Mouse (Mus musculus) kidney, embryonic 14.5 days (tissue): ENCODE data around the gene Slc51a. TPM values are rescaled to one million over a fixed set of nuclear protein-coding genes. Genes with fewer than 3 reads are reported as not detected.

Source experiments
- ATAC-seq: fragments of 200-750 bp; cut with Nextera tagmentation; 2 replicates; pipeline ENCODE4 v1.8.0; 2017; ENCODE audit warnings: moderate number of reproducible peaks, mild to moderate bottlenecking, moderate TSS enrichment, moderate library complexity; ENCODE audit not compliant: low FRiP score, low TSS enrichment
- H3K27ac ChIP-seq: fragments of 300-500 bp; sonication (generic); 2 replicates; pipeline ENCODE4 v1.5.1; 2014; ENCODE audit warnings: low read depth, mild to moderate bottlenecking, low read length, moderate library complexity, mixed read lengths
- H3K27me3 ChIP-seq: fragments of 300-500 bp; sonication (generic); 2 replicates; pipeline ENCODE4 v1.6.1; 2014; ENCODE audit warnings: mild to moderate bottlenecking, low read length; ENCODE audit not compliant: control insufficient read depth, insufficient read depth
- H3K36me3 ChIP-seq: fragments of 300-500 bp; sonication (generic); 2 replicates; pipeline ENCODE4 v1.6.1; 2014; ENCODE audit warnings: low read length, mixed read lengths; ENCODE audit not compliant: control insufficient read depth, insufficient read depth
- H3K4me1 ChIP-seq: fragments of 300-500 bp; sonication (generic); 2 replicates; pipeline ENCODE4 v1.6.1; 2014; ENCODE audit warnings: low read length, mixed read lengths; ENCODE audit not compliant: control insufficient read depth, insufficient read depth
- H3K4me2 ChIP-seq: fragments of 300-500 bp; sonication (generic); replicated peaks from 2 replicates; pipeline ENCODE4 v1.6.1; 2014; ENCODE audit warnings: low read depth, mild to moderate bottlenecking, low read length
- H3K4me3 ChIP-seq: fragments of 300-500 bp; sonication (generic); 2 replicates; pipeline ENCODE4 v1.5.1; 2014; ENCODE audit warnings: mild to moderate bottlenecking, low read length
- H3K9ac ChIP-seq: fragments of 300-500 bp; sonication (generic); 2 replicates; pipeline ENCODE4 v1.6.1; 2014; ENCODE audit warnings: low read depth, mild to moderate bottlenecking, low read length, moderate library complexity
- H3K9me3 ChIP-seq: fragments of 300-500 bp; sonication (generic); 2 replicates; pipeline ENCODE4 v1.6.1; 2016; ENCODE audit warnings: low read length; ENCODE audit not compliant: control insufficient read depth
- WGBS: fragments of 180-500 bp; shearing (Covaris S2); extraction: QIAGEN DNeasy Blood & Tissue Kit; methylation state at CpG from one replicate; pipeline ENCODE4 v1.1.7; 2014; 5-methylcytosine and 5-hydroxymethylcytosine counted together
- polyA plus RNA-seq: library from polyadenylated mRNA; unstranded; fragments of >200 nt; fragmentation: Nextera tagmentation; extraction: Ambion mirVana; gene quantifications from 2 replicates; pipeline ENCODE4 v1.2.1, GENCODE M21; 2014

Slc51a gene
- polyA plus RNA-seq, 1 experiment from 2014 or later, result 0.49 TPM

DNA sequence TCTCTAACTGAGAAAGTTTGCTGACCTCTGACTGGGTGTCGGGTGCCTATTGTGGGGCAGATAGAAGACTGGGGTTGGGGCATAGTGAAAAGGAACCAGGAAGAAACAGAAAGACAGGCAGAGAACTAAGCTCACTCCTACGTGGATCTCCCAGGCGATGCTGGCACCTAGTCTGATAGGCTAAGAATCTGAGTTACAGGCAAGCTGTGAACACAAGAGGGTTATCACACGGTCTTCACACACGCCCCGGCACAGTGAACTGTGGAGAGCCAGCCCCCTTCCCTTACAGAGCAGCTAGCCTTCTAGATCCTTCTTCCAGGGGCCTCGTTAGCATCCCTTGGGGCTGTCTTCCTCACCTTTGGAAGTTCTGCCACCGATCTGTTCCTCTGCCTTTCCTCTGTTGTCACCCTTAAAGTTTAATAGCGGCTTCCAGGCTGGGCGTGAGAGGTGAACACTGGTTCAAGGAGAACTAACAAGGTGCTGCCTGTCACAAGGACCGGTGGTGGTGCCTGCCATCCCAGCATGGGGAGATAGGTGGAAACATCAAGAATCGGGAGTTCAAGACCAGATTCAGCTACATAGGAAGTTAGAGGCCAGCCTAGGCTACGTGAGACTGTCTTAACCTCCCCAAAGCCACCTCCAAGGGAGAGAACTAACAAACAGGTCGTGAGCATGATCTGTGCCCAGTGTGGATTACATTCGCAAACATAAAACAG, 32.1 kb upstream of the Slc51a start:
- H3K4me1 ChIP-seq, result peaks cover 4% of the 10 kb centered on the region; the same call in 1 of the 2 replicates
- 80% methylated on average over 15 of the region's 15 CpGs for WGBS

DNA sequence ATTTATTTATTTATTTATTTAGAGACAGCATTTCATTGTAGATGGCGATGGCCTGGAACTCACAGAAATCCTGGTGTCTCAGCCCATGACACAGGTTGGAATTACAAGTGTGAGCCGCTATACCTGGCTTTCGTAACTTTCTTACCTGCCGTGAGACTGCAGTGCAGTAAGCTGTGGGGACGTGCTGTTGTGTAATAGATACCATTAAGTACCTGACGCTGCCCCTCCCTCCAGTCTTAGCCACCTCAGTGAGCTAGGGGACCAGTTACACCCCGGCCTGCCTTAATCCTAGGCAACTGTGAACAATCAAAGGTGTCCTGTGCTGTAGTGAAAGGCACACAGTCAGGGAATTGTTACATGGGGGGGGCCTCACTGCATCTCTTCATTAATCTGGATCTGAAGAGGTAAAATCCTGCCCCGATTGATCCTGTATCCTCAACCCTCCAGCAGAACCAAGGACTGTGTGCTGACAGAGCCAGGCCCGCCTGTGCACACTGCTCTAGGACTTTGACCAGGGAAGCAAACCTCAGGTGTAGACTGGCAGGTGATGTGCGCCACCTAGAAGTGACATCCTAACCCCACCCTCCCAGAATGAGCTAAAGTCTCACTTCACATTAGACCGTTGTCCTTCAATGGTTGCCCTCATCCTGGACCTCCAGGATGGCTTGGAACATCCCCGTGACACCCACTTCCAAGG, 30.3 kb upstream of the Slc51a start:
- Histone ChIP-seq H3K4me1 (peaks cover 4% of the 10 kb centered on the region; the same call in 1 of the 2 replicates), H3K9ac (no peak overlapping the region), H3K27ac (no peak overlapping the region), H3K9me3 (no peaks in the 10 kb centered on the region), H3K4me3 (no peak overlapping the region), H3K27me3 (no peaks in the 10 kb centered on the region), H3K4me2 (no peak overlapping the region), H3K36me3 (no peaks in the 10 kb centered on the region)
- no peak for ATAC-seq
- 92% methylated on average over 12 of the region's 12 CpGs for WGBS

More for the DNA sequence above, 32.1 kb upstream of the Slc51a start:
- no peaks in the 10 kb centered on the region for H3K36me3 ChIP-seq
- no peaks in the 10 kb centered on the region for H3K27me3 ChIP-seq
- H3K9ac ChIP-seq, result no peak overlapping the region
- no peak overlapping the region for H3K4me2 ChIP-seq
- no peaks in the 10 kb centered on the region for H3K9me3 ChIP-seq
- ATAC-seq, result no peak
- H3K4me3 ChIP-seq, result no peak overlapping the region
- no peak overlapping the region for H3K27ac ChIP-seq

DNA sequence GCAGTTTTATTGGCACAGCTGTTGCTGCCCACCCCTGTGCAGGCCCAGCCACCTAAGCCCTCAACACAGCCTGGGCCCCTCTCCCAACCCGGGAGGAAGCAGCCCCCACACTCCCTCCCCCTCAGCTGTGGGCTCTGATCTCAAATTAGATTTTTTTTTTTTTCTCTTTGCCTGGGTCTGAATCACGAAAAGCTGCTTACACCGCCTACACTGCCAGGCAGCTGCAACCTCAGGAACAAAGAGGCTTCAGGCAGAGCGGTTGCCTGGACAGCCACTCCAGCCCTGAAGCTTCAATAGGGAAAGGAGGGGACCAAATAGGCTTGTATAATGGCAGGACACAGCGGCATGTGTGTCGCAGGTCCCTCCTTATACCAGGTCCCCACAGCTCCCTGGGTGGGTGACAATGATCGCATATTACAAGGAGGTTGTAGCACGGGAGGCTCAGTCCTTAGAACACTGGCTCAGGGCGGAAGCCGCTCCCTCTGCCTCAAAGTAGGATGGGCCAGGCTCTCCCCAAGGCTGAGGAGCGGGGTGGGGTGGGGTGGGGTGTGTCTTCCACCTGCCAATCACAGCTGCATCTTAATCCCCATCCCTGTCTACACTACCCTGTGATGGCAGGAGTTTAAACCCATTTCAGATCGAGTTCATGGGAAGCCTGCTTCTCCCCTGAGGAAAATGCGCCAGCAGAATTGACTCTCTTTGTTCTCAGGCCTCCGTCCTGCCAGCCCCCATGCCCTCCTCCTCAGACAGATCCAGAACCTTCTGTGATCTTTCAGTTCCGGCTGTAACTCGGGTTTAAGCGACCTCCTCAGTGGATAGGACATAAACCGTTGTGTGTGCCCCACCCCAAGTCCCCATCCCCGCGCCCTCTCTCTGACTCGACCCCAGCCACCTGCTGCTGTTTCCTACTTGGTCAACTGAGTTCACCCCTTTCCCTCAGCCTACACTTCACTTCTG, 28.6 kb upstream of the Slc51a start:
- peak; percentile 91 for ATAC-seq
- H3K4me2 ChIP-seq, result peak overlapping the region; percentile 37
- peak overlapping the region; percentile 23 for H3K4me3 ChIP-seq
- H3K27me3 ChIP-seq, result no peaks in the 10 kb centered on the region
- H3K36me3 ChIP-seq, result no peaks in the 10 kb centered on the region
- H3K27ac ChIP-seq, result peak overlapping the region; percentile 86
- no peaks in the 10 kb centered on the region for H3K9me3 ChIP-seq
- H3K4me1 ChIP-seq, result peaks cover 4% of the 10 kb centered on the region; the same call in 1 of the 2 replicates
- H3K9ac ChIP-seq, result peak overlapping the region; percentile 51
- 17% methylated on average over 21 of the region's 21 CpGs for WGBS

DNA sequence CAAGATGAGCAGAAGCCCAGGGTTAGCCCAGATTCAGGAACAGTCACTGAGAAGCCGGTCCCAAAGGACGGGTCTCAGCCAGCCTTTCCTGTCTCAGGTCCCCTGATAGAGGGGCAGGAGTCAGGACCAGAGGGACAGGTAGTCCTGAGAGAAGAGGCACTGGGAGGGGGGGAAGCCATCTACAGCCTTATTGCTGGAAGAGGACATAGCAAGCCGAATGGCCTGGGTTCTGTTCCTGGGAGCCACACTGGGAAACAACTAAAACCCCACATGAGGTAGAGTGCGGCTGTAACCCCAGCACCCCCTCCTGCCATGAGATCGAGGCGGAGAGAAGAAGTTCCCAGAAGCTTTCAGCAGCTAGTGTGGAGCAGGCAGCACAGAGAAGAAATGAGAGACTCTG, 26.3 kb upstream of the Slc51a start:
- Histone ChIP-seq H3K4me1 (peaks cover 4% of the 10 kb centered on the region; the same call in 1 of the 2 replicates), H3K9me3 (no peaks in the 10 kb centered on the region), H3K27me3 (no peaks in the 10 kb centered on the region), H3K27ac (no peak overlapping the region), H3K4me3 (no peak overlapping the region), H3K9ac (no peak overlapping the region), H3K36me3 (no peaks in the 10 kb centered on the region), H3K4me2 (no peak overlapping the region)
- WGBS, result 90% methylated on average over 6 of the region's 6 CpGs
- no peak for ATAC-seq

DNA sequence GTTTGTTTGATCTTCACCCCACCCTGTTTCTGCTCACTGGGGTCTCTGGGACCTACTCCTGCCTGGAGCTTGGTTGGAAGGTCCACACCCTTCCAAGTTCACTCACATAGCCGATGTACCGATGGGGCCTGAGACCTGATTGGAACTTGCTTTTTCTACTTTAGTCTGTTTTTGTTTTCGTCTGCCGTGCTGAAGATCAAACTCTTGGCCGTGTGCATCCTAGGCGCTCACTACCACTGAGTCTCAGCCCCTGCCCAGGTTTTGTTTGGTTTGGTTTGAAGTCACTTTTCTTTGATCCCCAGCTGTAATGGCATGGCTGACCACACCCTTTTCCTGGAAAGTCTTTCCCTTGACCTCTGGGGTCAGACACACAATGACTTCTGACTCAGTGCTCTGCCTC, 25.7 kb upstream of the Slc51a start:
- H3K27ac ChIP-seq, result no peak overlapping the region
- peaks cover 4% of the 10 kb centered on the region; the same call in 1 of the 2 replicates for H3K4me1 ChIP-seq
- H3K4me2 ChIP-seq, result no peak overlapping the region
- H3K4me3 ChIP-seq, result no peak overlapping the region
- no peaks in the 10 kb centered on the region for H3K36me3 ChIP-seq
- 86% methylated on average over 6 of the region's 6 CpGs for WGBS
- ATAC-seq, result no peak
- no peak overlapping the region for H3K9ac ChIP-seq
- no peaks in the 10 kb centered on the region for H3K9me3 ChIP-seq
- H3K27me3 ChIP-seq, result no peaks in the 10 kb centered on the region

DNA sequence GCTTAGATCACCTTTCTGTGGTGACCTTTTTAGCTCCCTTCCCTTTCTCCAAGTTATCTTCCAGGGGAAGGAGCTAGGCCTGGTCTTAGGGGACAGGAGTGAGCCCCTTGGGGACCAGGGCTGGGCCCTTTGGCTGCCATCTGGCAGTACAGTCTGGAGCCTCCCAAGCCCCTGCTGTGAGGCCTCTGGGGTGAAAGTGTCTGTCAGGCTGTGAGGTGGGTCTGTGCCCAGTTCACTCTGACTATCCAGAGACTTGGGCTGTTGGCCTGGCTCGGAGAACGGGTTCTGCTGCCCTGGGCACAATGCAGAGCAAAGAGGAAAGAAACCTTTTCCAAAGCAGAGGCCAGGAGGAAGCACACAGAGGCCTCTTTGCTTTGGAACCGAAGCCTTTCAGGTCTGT, 25.2 kb upstream of the Slc51a start:
- H3K27ac ChIP-seq, result no peak overlapping the region

DNA sequence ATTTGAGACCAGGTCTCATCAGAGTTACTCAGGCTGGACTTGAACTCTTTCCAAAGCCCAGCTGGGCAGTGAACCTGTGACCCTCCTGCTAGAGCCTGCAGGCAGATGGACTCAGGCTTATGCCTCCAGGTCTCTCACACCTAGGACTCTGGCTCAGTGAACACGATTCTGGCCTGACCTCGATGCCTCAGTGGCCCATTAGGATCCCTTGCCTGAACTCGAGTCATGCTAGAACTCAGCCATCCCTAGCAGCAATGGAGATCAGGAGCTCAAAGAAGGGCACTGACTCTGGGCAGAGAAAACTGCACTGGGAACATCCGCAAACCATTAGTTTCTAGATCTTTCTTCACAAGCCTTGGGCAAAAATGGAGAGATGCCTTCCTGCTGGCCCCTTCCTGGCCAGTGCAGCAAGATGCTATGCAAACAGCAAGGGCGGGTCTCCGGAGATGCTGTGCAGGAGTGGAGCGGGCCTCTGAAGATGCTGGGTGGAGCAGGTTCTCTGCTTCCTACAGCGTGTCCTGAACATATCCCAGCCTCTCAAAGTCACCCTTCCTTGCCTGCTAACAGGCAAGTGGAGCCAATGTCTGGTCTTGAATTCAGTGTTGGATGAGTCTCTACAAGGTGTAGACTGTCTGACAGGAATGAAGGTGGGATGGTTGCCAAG, 24.3 kb upstream of the Slc51a start:
- no peak overlapping the region for H3K4me2 ChIP-seq
- WGBS, result 91% methylated on average over 8 of the region's 8 CpGs
- H3K9ac ChIP-seq, result no peak overlapping the region
- no peaks in the 10 kb centered on the region for H3K36me3 ChIP-seq
- H3K4me3 ChIP-seq, result no peak overlapping the region
- no peak overlapping the region for H3K27ac ChIP-seq
- ATAC-seq, result no peak
- H3K27me3 ChIP-seq, result no peaks in the 10 kb centered on the region
- peaks cover 4% of the 10 kb centered on the region; the same call in 1 of the 2 replicates for H3K4me1 ChIP-seq
- H3K9me3 ChIP-seq, result no peaks in the 10 kb centered on the region

More for the DNA sequence above, 25.2 kb upstream of the Slc51a start:
- H3K4me3 ChIP-seq, result no peak overlapping the region
- H3K36me3 ChIP-seq, result no peaks in the 10 kb centered on the region
- no peaks in the 10 kb centered on the region for H3K9me3 ChIP-seq
- 70% methylated on average over 3 of the region's 3 CpGs for WGBS
- peaks cover 4% of the 10 kb centered on the region; the same call in 1 of the 2 replicates for H3K4me1 ChIP-seq
- H3K4me2 ChIP-seq, result no peak overlapping the region
- no peak overlapping the region for H3K9ac ChIP-seq
- no peaks in the 10 kb centered on the region for H3K27me3 ChIP-seq
- no peak for ATAC-seq

DNA sequence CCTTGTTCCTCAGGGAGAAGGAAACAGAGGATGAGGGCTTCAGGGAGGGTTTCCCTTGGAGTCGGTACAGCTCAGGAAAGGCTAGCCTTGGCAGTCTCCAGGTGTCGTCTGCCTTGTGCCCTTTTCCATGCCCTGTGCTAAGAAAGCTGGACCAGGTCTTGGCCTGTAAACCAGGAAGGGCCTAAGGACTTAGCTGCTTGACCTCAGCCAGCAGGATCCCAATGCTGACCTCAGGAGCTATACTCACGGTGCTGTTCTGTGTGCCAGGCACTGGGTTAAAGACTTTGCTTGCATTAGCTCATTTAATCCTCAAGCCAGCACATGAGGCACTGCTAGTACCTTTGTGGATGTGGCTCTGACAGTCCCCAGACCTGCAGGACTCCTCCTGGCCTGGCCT, 23.7 kb upstream of the Slc51a start:
- no peak overlapping the region for H3K27ac ChIP-seq
- 72% methylated on average over 3 of the region's 3 CpGs for WGBS
- H3K9ac ChIP-seq, result no peak overlapping the region

More for the DNA sequence above, 23.7 kb upstream of the Slc51a start:
- H3K36me3 ChIP-seq, result no peaks in the 10 kb centered on the region
- peaks cover 4% of the 10 kb centered on the region; the same call in 1 of the 2 replicates for H3K4me1 ChIP-seq
- no peaks in the 10 kb centered on the region for H3K27me3 ChIP-seq
- ATAC-seq, result no peak
- H3K4me3 ChIP-seq, result no peak overlapping the region
- no peaks in the 10 kb centered on the region for H3K9me3 ChIP-seq
- no peak overlapping the region for H3K4me2 ChIP-seq
